Mouse (Mus musculus): ENCODE results near the gene Cuedc1.

Cuedc1 gene

GRCm38 (mm10) chr11:88114871-88115301 is 17.0 kb downstream of the Cuedc1 start:
- ATAC-seq (ENCODE audit: insufficient number of reproducible peaks, low FRiP score, low TSS enrichment): no peak

- ATAC-seq (ENCODE audit: insufficient number of reproducible peaks, low FRiP score, low TSS enrichment): no peak
Measured at GRCm38 (mm10) chr11:88116568-88116967, 18.7 kb downstream of the Cuedc1 start.

GRCm38 (mm10) chr11:88117356-88118090 is 19.7 kb downstream of the Cuedc1 start:
- ATAC-seq (ENCODE audit: insufficient number of reproducible peaks, low FRiP score, low TSS enrichment): no peak

GRCm38 (mm10) chr11:88118091-88118440 is 20.2 kb downstream of the Cuedc1 start:
- no peak for ATAC-seq (ENCODE audit: insufficient number of reproducible peaks, low FRiP score, low TSS enrichment)

GRCm38 (mm10) chr11:88118817-88119642 is 21.2 kb downstream of the Cuedc1 start:
- peak; percentile 91 for ATAC-seq (ENCODE audit: insufficient number of reproducible peaks, low FRiP score, low TSS enrichment)

GRCm38 (mm10) chr11:88122545-88122944 is 24.7 kb downstream of the Cuedc1 start:
- no peak for ATAC-seq (ENCODE audit: insufficient number of reproducible peaks, low FRiP score, low TSS enrichment)

GRCm38 (mm10) chr11:88123021-88123420 is 25.2 kb downstream of the Cuedc1 start:
- ATAC-seq (ENCODE audit: insufficient number of reproducible peaks, low FRiP score, low TSS enrichment): no peak

GRCm38 (mm10) chr11:88123731-88124130 is 25.9 kb downstream of the Cuedc1 start:
- no peak for ATAC-seq (ENCODE audit: insufficient number of reproducible peaks, low FRiP score, low TSS enrichment)

GRCm38 (mm10) chr11:88125483-88125882 is 27.6 kb downstream of the Cuedc1 start:
- ATAC-seq (ENCODE audit: insufficient number of reproducible peaks, low FRiP score, low TSS enrichment): no peak

GRCm38 (mm10) chr11:88126306-88126793 is 28.5 kb downstream of the Cuedc1 start:
- ATAC-seq (ENCODE audit: insufficient number of reproducible peaks, low FRiP score, low TSS enrichment): no peak

- ATAC-seq (ENCODE audit: insufficient number of reproducible peaks, low FRiP score, low TSS enrichment): no peak
Measured at GRCm38 (mm10) chr11:88128461-88128860, 30.6 kb downstream of the Cuedc1 start.

GRCm38 (mm10) chr11:88129281-88129680 is 31.4 kb downstream of the Cuedc1 start:
- ATAC-seq (ENCODE audit: insufficient number of reproducible peaks, low FRiP score, low TSS enrichment): no peak

- no peak for ATAC-seq (ENCODE audit: insufficient number of reproducible peaks, low FRiP score, low TSS enrichment)
Measured at GRCm38 (mm10) chr11:88129935-88130334, 32.1 kb downstream of the Cuedc1 start.

GRCm38 (mm10) chr11:88131847-88132246 is 34.0 kb downstream of the Cuedc1 start:
- no peak for ATAC-seq (ENCODE audit: insufficient number of reproducible peaks, low FRiP score, low TSS enrichment)

GRCm38 (mm10) chr11:88135218-88135617 is 37.4 kb downstream of the Cuedc1 start:
- ATAC-seq (ENCODE audit: insufficient number of reproducible peaks, low FRiP score, low TSS enrichment): no peak

GRCm38 (mm10) chr11:88137814-88138425 is 40.1 kb downstream of the Cuedc1 start:
- no peak for ATAC-seq (ENCODE audit: insufficient number of reproducible peaks, low FRiP score, low TSS enrichment)

GRCm38 (mm10) chr11:88139256-88139861 is 41.5 kb downstream of the Cuedc1 start:
- ATAC-seq (ENCODE audit: insufficient number of reproducible peaks, low FRiP score, low TSS enrichment): no peak

- ATAC-seq (ENCODE audit: insufficient number of reproducible peaks, low FRiP score, low TSS enrichment): peak; percentile 49; the same call in 1 of the 2 replicates
Measured at GRCm38 (mm10) chr11:88140066-88141060, 42.5 kb downstream of the Cuedc1 start.

- ATAC-seq (ENCODE audit: insufficient number of reproducible peaks, low FRiP score, low TSS enrichment): no peak
Measured at GRCm38 (mm10) chr11:88142362-88142761, 44.5 kb downstream of the Cuedc1 start.

Data from cerebellum, adult (tissue).